Mouse (Mus musculus) midbrain, embryonic 13.5 days (tissue): ENCODE data around the gene B4galt2. TPM values are rescaled to one million over a fixed set of nuclear protein-coding genes. Genes with fewer than 3 reads are reported as not detected.
A peak's percentile ranks its signal among the peaks of the same experiment; 100 is the strongest.

ENCODE experiments used
- ATAC-seq: fragments of 200-750 bp; cut with Nextera tagmentation; 2 replicates; pipeline ENCODE4 v1.8.0; 2017; ENCODE audit warnings: mild to moderate bottlenecking, moderate TSS enrichment, moderate library complexity
- H3K27ac ChIP-seq: fragments of 300-500 bp; sonication (generic); 2 replicates; pipeline ENCODE4 v1.5.1; 2015; ENCODE audit warnings: inconsistent platforms, mild to moderate bottlenecking, moderate library complexity
- H3K27me3 ChIP-seq: fragments of 300-500 bp; sonication (generic); 2 replicates; pipeline ENCODE4 v1.6.1; 2015; ENCODE audit warnings: mild to moderate bottlenecking, inconsistent platforms
- H3K36me3 ChIP-seq: fragments of 300-500 bp; sonication (generic); 2 replicates; pipeline ENCODE4 v1.6.1; 2015; ENCODE audit warnings: mild to moderate bottlenecking, inconsistent platforms
- H3K4me1 ChIP-seq: fragments of 300-500 bp; sonication (generic); replicated peaks from 2 replicates; pipeline ENCODE4 v1.6.1; 2015; ENCODE audit warnings: inconsistent platforms
- H3K4me2 ChIP-seq: fragments of 300-500 bp; sonication (generic); replicated peaks from 2 replicates; pipeline ENCODE4 v1.6.1; 2015; ENCODE audit warnings: moderate library complexity, mild to moderate bottlenecking, inconsistent platforms
- H3K4me3 ChIP-seq: fragments of 300-500 bp; sonication (generic); replicated peaks from 2 replicates; pipeline ENCODE4 v1.5.1; 2015; ENCODE audit warnings: mild to moderate bottlenecking, inconsistent platforms
- H3K9ac ChIP-seq: fragments of 300-500 bp; sonication (generic); replicated peaks from 2 replicates; pipeline ENCODE4 v1.6.1; 2015; ENCODE audit warnings: mild to moderate bottlenecking, inconsistent platforms
- H3K9me3 ChIP-seq: fragments of 300-500 bp; sonication (generic); 2 replicates; pipeline ENCODE4 v1.6.1; 2016; ENCODE audit warnings: mild to moderate bottlenecking, inconsistent platforms
- WGBS: fragments of 180-500 bp; shearing (Covaris S2); methylation state at CpG from one replicate; pipeline ENCODE4 v1.1.7; 2015; 5-methylcytosine and 5-hydroxymethylcytosine counted together
- polyA plus RNA-seq: library from polyadenylated mRNA; unstranded; fragments of >200 nt; fragmentation: Nextera tagmentation; extraction: Ambion mirVana; gene quantifications from 2 replicates; pipeline ENCODE4 v1.2.1, GENCODE M21; 2015

B4galt2 gene
- polyA plus RNA-seq, 1 experiment from 2014 or later: 42.8 TPM

DNA sequence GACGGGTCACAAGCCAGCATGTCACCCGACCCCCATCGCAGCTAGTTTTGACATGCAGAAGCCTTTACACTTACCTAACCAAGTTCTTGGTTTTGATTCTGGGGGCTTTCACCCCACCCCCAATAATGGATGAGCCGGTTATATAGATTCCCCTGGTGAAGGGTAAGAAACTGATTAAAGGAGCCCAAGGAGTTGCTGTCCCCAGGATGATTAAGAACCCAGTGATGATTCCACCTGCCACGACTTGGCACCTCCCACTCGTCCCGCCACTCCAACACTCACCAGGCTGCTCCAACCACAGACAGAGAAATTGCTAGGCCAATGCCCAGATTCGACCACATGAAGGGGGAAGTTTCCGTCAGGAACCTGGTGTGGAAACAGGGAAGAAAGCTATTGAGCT, 2.7 kb upstream of the B4galt2 start:
- no peaks in the 10 kb centered on the region for H3K9me3 ChIP-seq
- peak overlapping the region; percentile 96 for H3K4me3 ChIP-seq
- 84% methylated on average over 9 of the region's 9 CpGs for WGBS
- peaks cover 60% of the 10 kb centered on the region for H3K4me1 ChIP-seq
- peak overlapping the region; percentile 93 for H3K4me2 ChIP-seq
- peaks cover 35% of the 10 kb centered on the region for H3K36me3 ChIP-seq
- ATAC-seq: no peak
- peak overlapping the region; percentile 95 for H3K9ac ChIP-seq
- no peak overlapping the region for H3K27ac ChIP-seq
- H3K27me3 ChIP-seq: no peaks in the 10 kb centered on the region

DNA sequence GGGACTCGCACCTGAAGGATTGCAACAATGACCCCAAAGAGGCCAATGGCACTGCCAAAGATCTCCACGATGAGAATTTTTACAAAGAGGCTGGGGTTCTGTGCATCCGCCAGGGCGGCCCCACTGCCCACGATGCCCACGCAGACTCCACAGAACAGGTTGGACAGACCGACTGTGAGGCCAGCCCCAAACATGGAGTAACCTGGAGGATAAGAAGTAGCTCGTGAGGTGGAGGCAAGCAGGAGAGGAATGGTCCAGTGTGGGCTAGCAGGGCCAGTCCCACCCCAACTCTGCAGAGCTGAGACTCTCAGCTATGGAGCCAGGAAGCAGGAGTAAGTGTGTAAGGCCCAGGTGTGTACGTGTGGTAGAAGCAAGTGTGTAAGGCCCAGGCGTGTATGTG, 1.8 kb upstream of the B4galt2 start:
- H3K4me1 ChIP-seq: peaks cover 63% of the 10 kb centered on the region
- H3K4me3 ChIP-seq: no peak overlapping the region
- H3K9ac ChIP-seq: no peak overlapping the region
- H3K27me3 ChIP-seq: no peaks in the 10 kb centered on the region
- WGBS: 96% methylated on average over 10 of the region's 10 CpGs
- no peak for ATAC-seq
- H3K4me2 ChIP-seq: no peak overlapping the region
- H3K27ac ChIP-seq: no peak overlapping the region
- H3K36me3 ChIP-seq: peaks cover 42% of the 10 kb centered on the region
- H3K9me3 ChIP-seq: no peaks in the 10 kb centered on the region

DNA sequence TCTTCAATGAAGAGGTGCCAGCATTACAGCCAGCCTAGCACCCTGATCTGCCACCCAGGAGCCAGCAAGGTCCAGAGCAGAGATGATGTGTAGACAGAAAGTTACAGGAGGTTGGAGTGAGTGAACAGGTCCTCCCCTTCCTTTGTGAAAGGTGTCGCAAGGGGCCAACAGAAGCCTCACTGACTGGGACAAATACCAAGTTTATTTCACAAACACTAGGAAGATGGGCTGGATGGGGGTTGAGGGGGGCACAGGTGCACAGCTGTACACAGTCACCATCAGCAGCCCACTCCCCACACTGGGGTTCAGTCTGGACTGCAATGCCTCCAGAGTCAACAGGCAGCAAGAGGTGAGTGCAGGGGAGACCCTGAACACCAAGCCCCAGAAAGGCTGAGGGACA, 859 bp upstream of the B4galt2 start:
- Histone ChIP-seq H3K27me3 (no peaks in the 10 kb centered on the region), H3K36me3 (peaks cover 41% of the 10 kb centered on the region), H3K9ac (peak overlapping the region; percentile 94), H3K4me1 (peaks cover 72% of the 10 kb centered on the region), H3K4me3 (peak overlapping the region; percentile 83), H3K9me3 (no peaks in the 10 kb centered on the region), H3K4me2 (peak overlapping the region; percentile 88), H3K27ac (no peak overlapping the region)
- ATAC-seq: no peak
- 100% methylated on average over 1 of the region's 1 CpGs for WGBS

DNA sequence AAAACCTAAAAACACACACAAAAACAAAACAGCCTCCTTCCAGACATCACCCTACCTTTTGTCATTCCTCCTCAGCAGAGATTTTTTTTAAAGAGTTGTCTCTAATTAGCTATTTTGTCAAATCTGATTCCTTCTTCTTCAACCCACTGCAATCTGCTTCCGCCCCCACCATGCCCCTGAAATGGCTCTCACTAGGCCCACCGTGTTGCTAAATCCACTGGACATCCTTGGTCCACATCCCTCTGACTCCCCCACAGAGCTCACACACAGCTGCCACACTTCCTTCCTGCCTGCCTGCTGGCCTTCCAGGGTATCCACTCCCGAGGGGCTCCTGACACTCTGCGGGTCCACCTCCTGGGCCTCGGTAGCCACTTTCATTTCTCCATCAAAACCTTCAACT, 4.6 kb downstream of the B4galt2 start:
- 0 out of 2 replicates have a peak overlapping the region, but pooled peaks have one; percentile 36 for H3K9ac ChIP-seq
- no peak for ATAC-seq
- 87% methylated on average over 5 of the region's 5 CpGs for WGBS

DNA sequence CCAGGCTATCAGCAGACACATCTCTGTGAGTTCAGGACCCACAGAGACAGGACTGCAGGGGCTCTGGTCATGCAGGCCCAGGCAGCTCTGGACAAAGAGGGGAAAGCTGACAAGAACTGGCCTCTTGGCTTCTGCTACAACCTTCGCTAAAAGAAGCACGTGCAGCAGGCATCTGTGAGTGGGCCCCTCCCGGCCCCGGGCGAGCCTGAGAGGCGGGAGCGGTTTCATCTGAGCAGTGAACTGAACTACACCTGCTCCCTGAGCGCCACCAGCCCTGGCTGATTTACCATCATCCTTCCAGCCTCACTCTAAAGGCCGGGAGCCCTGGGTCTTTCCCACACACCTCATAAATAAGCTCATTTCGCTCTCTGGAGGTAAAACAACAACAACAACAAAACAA, 5.0 kb downstream of the B4galt2 start:
- Histone ChIP-seq H3K36me3 (peaks cover 69% of the 10 kb centered on the region), H3K9me3 (no peaks in the 10 kb centered on the region), H3K9ac (no peak overlapping the region), H3K4me2 (no peak overlapping the region), H3K27ac (no peak overlapping the region), H3K4me1 (peaks cover 45% of the 10 kb centered on the region), H3K27me3 (no peaks in the 10 kb centered on the region), H3K4me3 (no peak overlapping the region)
- ATAC-seq: no peak
- 72% methylated on average over 10 of the region's 10 CpGs for WGBS

More for the DNA sequence above, 4.6 kb downstream of the B4galt2 start:
- Histone ChIP-seq H3K4me1 (peaks cover 48% of the 10 kb centered on the region), H3K27me3 (no peaks in the 10 kb centered on the region), H3K27ac (no peak overlapping the region), H3K36me3 (peaks cover 65% of the 10 kb centered on the region), H3K4me3 (no peak overlapping the region), H3K9me3 (no peaks in the 10 kb centered on the region), H3K4me2 (no peak overlapping the region)

DNA sequence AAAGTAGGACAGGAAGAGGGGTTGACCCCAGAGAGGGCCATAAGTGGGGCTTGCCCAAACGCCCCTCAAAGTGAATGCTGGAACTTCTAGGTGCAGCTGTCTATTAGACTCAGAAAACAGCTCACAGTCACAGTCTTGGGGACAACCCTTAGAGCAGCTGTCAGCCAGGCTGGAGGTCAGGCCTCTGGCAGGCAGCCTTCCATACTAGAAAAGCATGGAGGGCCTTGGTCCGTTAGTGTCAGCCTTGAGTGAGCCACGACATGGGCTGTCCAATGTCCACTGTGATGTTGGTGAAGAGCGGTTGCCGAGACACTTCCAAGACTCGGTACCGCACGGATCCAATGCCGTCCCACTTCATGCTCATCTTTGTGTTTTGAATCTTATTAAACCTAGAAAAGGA, 9.7 kb downstream of the B4galt2 start:
- no peak overlapping the region for H3K4me3 ChIP-seq
- peaks cover 48% of the 10 kb centered on the region for H3K36me3 ChIP-seq
- no peak overlapping the region for H3K9ac ChIP-seq
- peaks cover 27% of the 10 kb centered on the region for H3K4me1 ChIP-seq
- H3K27ac ChIP-seq: no peak overlapping the region
- H3K9me3 ChIP-seq: no peaks in the 10 kb centered on the region
- H3K27me3 ChIP-seq: no peaks in the 10 kb centered on the region
- 93% methylated on average over 9 of the region's 9 CpGs for WGBS
- H3K4me2 ChIP-seq: no peak overlapping the region
- ATAC-seq: no peak

DNA sequence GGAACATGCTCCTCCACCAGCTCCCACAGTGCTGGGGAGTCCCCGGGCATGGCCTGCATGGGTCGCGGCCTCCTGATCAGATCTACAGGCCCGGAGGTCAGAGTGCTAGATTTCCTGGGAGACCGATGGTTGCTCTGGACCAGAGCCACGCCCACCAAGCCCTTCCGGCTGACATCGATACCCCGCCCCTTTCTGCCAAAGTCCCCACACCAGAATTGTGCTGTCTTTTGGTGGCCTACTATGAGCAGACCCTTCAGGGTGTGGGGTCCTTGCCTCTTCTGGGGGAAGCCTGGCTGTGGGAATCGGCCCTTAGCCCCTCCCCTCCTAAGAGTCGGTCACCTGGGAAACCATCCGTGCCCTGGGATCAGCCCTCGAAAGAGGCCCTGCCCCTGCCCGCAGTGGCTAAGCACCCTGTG, 10.8 kb downstream of the B4galt2 start, which contains the start of gene Ccdc24:
Ccdc24 (minus strand) TSS at position 87 of the 416 bp plus-strand sequence.
- no peak within 1 kb of the TSS; the same call in 1 of the 2 replicates for H3K4me3 ChIP-seq
- peaks cover 3% of the 10 kb centered on the region; the same call in 1 of the 2 replicates for H3K27me3 ChIP-seq
- 5% methylated on average over 14 of the region's 14 CpGs for WGBS
- H3K27ac ChIP-seq: no peak within 1 kb of the TSS
- H3K4me1 ChIP-seq: peaks cover 27% of the 10 kb centered on the region
- H3K9me3 ChIP-seq: no peaks in the 10 kb centered on the region
- H3K4me2 ChIP-seq: peak within 1 kb of the TSS; percentile 42
- peaks cover 45% of the 10 kb centered on the region for H3K36me3 ChIP-seq
- 0 out of 2 replicates have a peak, but pooled peaks have one; percentile 14 for ATAC-seq
- 0 out of 2 replicates have a peak within 1 kb of the TSS, but pooled peaks have one; percentile 28 for H3K9ac ChIP-seq

DNA sequence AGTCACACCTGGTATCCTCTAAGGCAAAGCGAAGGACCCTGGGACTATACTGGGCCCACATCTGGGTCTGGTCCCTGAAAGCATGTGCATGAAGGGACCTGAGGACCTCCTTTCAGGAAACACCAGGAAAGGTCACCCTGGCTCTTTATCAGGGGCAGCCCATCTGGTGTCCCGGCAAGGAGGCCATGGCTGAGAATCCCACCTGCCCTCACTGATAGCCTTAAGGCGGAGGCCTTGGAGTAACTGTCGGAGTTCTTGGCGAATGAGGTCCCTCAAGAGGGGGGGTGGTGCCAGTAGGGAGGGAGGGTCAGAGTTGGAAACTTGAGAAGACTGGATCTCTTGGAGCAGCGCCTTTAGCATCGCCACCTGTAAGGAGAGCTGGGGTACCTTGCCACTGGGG, 11.5 kb downstream of the B4galt2 start:
- no peak for ATAC-seq
- WGBS: 68% methylated on average over 7 of the region's 7 CpGs
- H3K27me3 ChIP-seq: peaks cover 6% of the 10 kb centered on the region; the same call in 1 of the 2 replicates
- no peak overlapping the region for H3K9ac ChIP-seq
- no peak overlapping the region for H3K4me3 ChIP-seq
- no peaks in the 10 kb centered on the region for H3K9me3 ChIP-seq
- no peak overlapping the region for H3K27ac ChIP-seq
- peaks cover 27% of the 10 kb centered on the region for H3K4me1 ChIP-seq
- H3K36me3 ChIP-seq: peaks cover 38% of the 10 kb centered on the region
- H3K4me2 ChIP-seq: no peak overlapping the region

DNA sequence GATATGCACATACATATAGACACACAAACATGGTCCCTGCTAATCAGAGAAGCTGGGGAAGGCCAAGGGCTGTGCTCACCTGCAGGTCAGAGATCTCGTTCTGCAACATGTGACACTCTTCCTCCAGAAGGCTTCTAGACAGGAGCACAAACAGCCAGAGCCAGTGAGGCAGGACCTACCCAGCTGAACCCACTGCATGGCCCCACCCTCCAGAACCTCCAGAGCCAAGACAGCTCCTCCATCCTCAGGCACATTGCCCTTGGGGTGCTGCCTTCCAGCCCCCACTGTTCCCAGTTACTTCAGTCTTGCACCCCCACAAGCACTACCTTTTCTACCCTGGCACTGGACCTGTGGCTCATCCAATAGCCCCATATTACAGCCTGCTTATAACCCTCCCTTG, 12.8 kb downstream of the B4galt2 start:
- Histone ChIP-seq H3K27ac (no peak overlapping the region), H3K9ac (no peak overlapping the region; the same call in 1 of the 2 replicates), H3K36me3 (peaks cover 26% of the 10 kb centered on the region), H3K4me2 (no peak overlapping the region), H3K27me3 (peaks cover 6% of the 10 kb centered on the region; the same call in 1 of the 2 replicates), H3K4me1 (peaks cover 30% of the 10 kb centered on the region), H3K4me3 (no peak overlapping the region), H3K9me3 (no peaks in the 10 kb centered on the region)
- 57% methylated on average over 1 of the region's 1 CpGs for WGBS
- no peak for ATAC-seq

DNA sequence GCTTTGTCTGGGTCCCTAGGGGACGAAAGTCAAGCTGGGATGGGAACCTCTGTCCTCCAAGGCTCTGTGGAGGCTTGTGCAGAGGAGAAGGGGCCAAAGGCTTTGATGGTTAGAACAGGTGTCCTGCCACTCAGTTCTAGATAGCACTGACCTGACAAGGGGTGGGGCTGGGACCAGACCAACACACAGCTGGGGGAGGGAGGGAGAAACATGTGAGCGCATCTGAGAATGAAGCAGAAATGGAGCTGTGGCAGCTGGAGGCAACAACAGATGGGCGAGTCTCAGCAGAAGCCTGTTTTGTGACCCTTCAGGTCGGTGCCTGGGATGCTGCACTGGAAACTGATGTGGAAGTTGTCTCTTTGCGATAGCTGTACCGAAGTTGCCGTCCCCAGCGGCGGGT, 14.0 kb downstream of the B4galt2 start:
- Histone ChIP-seq H3K4me2 (no peak overlapping the region), H3K36me3 (peaks cover 14% of the 10 kb centered on the region), H3K4me3 (no peak overlapping the region), H3K4me1 (peaks cover 30% of the 10 kb centered on the region), H3K27ac (no peak overlapping the region), H3K9ac (no peak overlapping the region), H3K9me3 (no peaks in the 10 kb centered on the region), H3K27me3 (peaks cover 6% of the 10 kb centered on the region; the same call in 1 of the 2 replicates)
- WGBS: 70% methylated on average over 9 of the region's 9 CpGs
- no peak for ATAC-seq

DNA sequence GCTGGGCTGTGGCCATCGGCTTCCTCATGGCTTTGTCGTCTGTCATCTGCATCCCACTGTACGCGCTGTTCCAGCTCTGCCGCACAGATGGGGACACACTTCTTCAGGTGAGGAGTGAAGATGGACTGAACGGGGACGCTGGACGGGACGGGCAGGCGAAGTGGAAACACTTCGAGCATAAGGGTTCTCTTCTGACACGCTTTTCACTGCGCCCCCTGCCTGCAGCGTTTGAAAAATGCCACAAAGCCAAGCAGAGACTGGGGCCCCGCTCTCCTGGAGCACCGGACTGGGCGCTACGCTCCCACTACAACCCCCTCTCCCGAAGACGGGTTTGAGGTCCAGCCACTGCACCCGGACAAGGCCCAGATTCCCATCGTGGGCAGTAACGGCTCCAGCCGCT, 15.5 kb downstream of the B4galt2 start:
- H3K27ac ChIP-seq: no peak overlapping the region
- peaks cover 32% of the 10 kb centered on the region for H3K4me1 ChIP-seq
- no peak overlapping the region for H3K4me3 ChIP-seq
- H3K9ac ChIP-seq: no peak overlapping the region
- ATAC-seq: no peak
- H3K36me3 ChIP-seq: no peaks in the 10 kb centered on the region; the same call in 1 of the 2 replicates
- H3K9me3 ChIP-seq: no peaks in the 10 kb centered on the region
- peaks cover 6% of the 10 kb centered on the region; the same call in 1 of the 2 replicates for H3K27me3 ChIP-seq
- WGBS: 13% methylated on average over 24 of the region's 24 CpGs
- H3K4me2 ChIP-seq: peak overlapping the region; percentile 30; the same call in 1 of the 2 replicates

DNA sequence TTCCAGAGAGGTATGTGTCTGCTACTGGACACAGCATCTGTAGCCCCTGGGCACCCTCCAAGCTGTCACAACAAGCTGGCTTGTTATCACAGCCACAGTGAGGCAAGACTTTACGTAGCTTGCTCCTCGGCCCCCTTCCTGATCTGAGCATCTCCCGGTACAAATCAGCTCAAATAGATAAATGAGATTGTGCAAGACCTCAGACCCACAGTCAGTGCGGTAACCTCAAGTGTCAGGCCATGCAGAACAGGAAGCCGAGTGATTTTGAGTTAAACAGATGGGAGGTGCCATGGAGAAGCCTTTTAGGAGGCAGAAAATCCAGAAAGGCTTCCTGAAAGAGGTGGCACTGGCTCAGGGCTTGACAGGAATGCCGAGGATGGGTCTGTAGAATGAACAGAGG, 16.3 kb downstream of the B4galt2 start:
- WGBS: 83% methylated on average over 6 of the region's 6 CpGs
- no peak overlapping the region for H3K4me3 ChIP-seq
- peaks cover 26% of the 10 kb centered on the region for H3K4me1 ChIP-seq
- no peak for ATAC-seq
- no peaks in the 10 kb centered on the region for H3K9me3 ChIP-seq
- no peaks in the 10 kb centered on the region; the same call in 1 of the 2 replicates for H3K36me3 ChIP-seq
- no peak overlapping the region for H3K4me2 ChIP-seq
- H3K9ac ChIP-seq: no peak overlapping the region
- peaks cover 6% of the 10 kb centered on the region; the same call in 1 of the 2 replicates for H3K27me3 ChIP-seq
- H3K27ac ChIP-seq: no peak overlapping the region

DNA sequence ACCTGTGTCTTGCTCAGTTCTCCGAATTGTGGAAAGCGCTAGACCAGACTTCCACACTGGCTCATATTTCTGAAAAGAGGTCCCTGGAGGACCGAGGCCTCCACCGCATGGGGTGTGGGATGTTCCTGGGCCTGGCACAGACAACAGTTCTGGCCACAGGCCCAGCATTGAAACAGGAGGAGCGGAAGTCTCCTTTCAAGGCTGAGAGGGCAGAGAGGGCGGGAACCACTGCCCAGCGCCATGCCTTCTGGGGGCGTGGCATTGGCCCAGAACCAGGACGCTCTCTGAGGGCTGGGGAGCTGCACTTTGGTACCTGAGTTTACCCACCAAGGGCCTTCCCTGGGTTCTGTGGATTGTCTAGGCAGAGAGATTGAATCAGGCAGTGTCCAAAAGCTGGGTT, 17.2 kb downstream of the B4galt2 start:
- peaks cover 6% of the 10 kb centered on the region; the same call in 1 of the 2 replicates for H3K27me3 ChIP-seq
- H3K4me2 ChIP-seq: no peak overlapping the region
- no peak overlapping the region for H3K9ac ChIP-seq
- H3K9me3 ChIP-seq: no peaks in the 10 kb centered on the region
- no peak for ATAC-seq
- H3K36me3 ChIP-seq: no peaks in the 10 kb centered on the region
- H3K27ac ChIP-seq: no peak overlapping the region
- 53% methylated on average over 9 of the region's 9 CpGs for WGBS
- peaks cover 24% of the 10 kb centered on the region for H3K4me1 ChIP-seq
- H3K4me3 ChIP-seq: no peak overlapping the region
